ENCODE assay signal across 8 mouse cellular contexts in the genomic region with DNA sequence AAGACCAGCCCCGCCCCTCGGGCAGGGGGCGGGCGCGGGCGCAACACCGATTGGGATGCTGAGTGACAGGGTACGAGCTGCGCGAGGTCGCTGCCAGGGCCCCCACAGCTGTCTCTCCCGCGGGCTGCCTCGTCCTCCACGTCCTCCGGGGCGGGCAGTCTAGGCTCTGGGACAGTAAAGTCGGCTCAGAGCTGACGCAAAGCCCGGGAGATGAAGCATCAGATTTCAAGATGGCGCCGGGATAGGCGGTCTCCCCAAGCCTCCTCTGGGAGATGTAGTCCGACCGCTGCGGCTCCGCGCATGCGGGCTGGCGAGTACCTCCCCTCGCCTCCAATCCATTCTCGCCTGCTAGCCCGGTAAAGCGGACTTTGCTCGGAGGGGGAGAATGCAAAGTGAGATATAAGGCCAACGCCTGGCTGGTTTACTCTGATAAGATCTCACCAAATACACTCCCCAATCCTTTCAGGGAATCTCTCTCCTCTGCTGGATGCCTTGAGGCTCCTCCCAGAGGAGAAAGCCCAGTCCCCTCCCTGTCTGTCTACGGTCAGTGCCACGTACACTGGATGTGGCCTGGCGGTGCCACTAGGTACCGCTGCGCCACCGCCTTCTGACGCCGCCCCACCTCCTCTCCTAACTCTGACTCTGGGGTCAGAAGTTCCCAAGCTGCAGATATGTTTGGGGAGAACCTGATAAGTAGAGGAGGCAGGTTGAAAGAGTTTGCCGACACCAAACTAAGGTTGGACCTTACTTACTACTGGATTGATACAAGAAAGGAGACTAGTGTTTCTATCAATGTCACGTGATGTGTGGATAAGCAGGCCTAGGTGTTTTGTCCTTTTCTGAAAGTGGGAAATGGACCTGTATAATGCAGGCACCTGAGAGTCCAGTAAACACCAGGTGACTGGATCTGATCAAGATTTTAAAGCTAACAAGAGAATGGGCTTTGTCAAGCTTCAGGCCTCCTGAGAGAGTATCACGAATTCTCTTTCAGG.
DNase-seq lines count a peak whose midpoint lies in the region; ATAC-seq lines count a peak whose summit lies in the region.

No protein-coding gene starts in this region.

- H3K4me1 ChIP-seq in hindbrain, embryonic 12.5 days, result peaks cover 33% of the 10 kb centered on the region

- H3K9ac ChIP-seq in hindbrain, embryonic 12.5 days, result peak overlapping the region; percentile 65

- H3K27ac ChIP-seq in hindbrain, embryonic 12.5 days, result peak overlapping the region; percentile 94

- peak overlapping the region; percentile 87 for H3K4me2 ChIP-seq in hindbrain, embryonic 12.5 days (replicated peaks)

- H3K4me3 ChIP-seq in hindbrain, embryonic 12.5 days, result peak overlapping the region; percentile 49

- peak; percentile 99 for ATAC-seq in hindbrain, embryonic 12.5 days (ENCODE audit: low FRiP score)

- peak; percentile 96 for DNase-seq in Muller cell, postnatal 12 days (ENCODE audit: inconsistent ontology term)
- peak; percentile 93 to 96 for DNase-seq in cerebellum, postnatal 10 days
- DNase-seq in frontal cortex, postnatal 10 days (ENCODE audit: low spot score in 2 of 2), result peak; percentile 86 to 90
- peak; percentile 92 to 95 for DNase-seq in layer of hippocampus, postnatal 14 days (ENCODE audit: low spot score in 2 of 2)
- peak; percentile 91 for DNase-seq in lung, postnatal 14 days
- peak; percentile 90 for DNase-seq in retina, adult 2 months (ENCODE audit: low read depth, low spot score)
- DNase-seq in thymus, postnatal 36 days, result peak; percentile 88 to 92

- H3K36me3 ChIP-seq in hindbrain, embryonic 12.5 days, result no peaks in the 10 kb centered on the region

- WGBS in hindbrain, embryonic 12.5 days, result 3% methylated on average over 47 of the region's 47 CpGs

- no peaks in the 10 kb centered on the region for H3K9me3 ChIP-seq in hindbrain, embryonic 12.5 days (replicated peaks)

- no peaks in the 10 kb centered on the region for H3K27me3 ChIP-seq in hindbrain, embryonic 12.5 days

Comparison
In these comparisons a context has a peak if more than half of its experiments do, and no peak if none do; other contexts are left out.
1. Peak in every context shown above with its lines: DNase-seq, ATAC-seq, H3K4me3 ChIP-seq and H3K27ac ChIP-seq.